Mouse (Mus musculus) frontal cortex, adult 2 months (tissue): ENCODE results near the gene Vmn1r219. TPM values are rescaled to one million over a fixed set of nuclear protein-coding genes. Genes with fewer than 3 reads are reported as not detected.
"Not testable (repeated sequence)": the region's sequence is repeated elsewhere in the genome, so short reads cannot be mapped to it uniquely, and the experiment has no call there.

Source experiments
- DNase-seq, 2 experiments: peaks; one replicate each; pipeline ENCODE4 v3.0.0; 2022; ENCODE audit warnings: low spot score in 1 of 2; ENCODE audit errors: extremely low spot score in 1 of 2
- polyA plus RNA-seq: library from polyadenylated mRNA; depleted of rRNA; stranded (reverse); fragments of >200 nt; gene quantifications from 2 replicates; pipeline ENCODE4 v1.2.3, GENCODE M21; 2012; rRNA removed

Gene Vmn1r219
- not detected in 2 replicates for polyA plus RNA-seq

- DNase-seq, result no peak
Measured at GRCm38 (mm10) chr13:23159012-23159411, at the start of gene Vmn1r219. Vmn1r219 (plus strand) TSS chr13:23159312.

- not testable (repeated sequence) for DNase-seq
Measured at GRCm38 (mm10) chr13:23118126-23118525, 41.0 kb upstream of the Vmn1r219 start, which contains the start of gene Vmn1r217. Vmn1r217 (minus strand) TSS chr13:23118226.

- DNase-seq, result no peak
Measured at GRCm38 (mm10) chr13:23120611-23121010, 38.5 kb upstream of the Vmn1r219 start.

- no peak for DNase-seq
Measured at GRCm38 (mm10) chr13:23133099-23133498, 26.0 kb upstream of the Vmn1r219 start, which contains the start of gene Vmn1r218. Vmn1r218 (plus strand) TSS chr13:23133155.

- no peak for DNase-seq
Measured at GRCm38 (mm10) chr13:23133501-23133900, 25.6 kb upstream of the Vmn1r219 start.

- no peak for DNase-seq
Measured at GRCm38 (mm10) chr13:23138880-23139279, 20.2 kb upstream of the Vmn1r219 start.

GRCm38 (mm10) chr13:23157848-23158247 is 1.3 kb upstream of the Vmn1r219 start:
- no peak for DNase-seq

- DNase-seq, result not testable (repeated sequence)
Measured at GRCm38 (mm10) chr13:23166471-23166870, 7.4 kb downstream of the Vmn1r219 start.

- no peak for DNase-seq
Measured at GRCm38 (mm10) chr13:23187875-23188274, 28.8 kb downstream of the Vmn1r219 start, which contains the start of gene Vmn1r220. Vmn1r220 (minus strand) TSS chr13:23187975.

- DNase-seq, result not testable (repeated sequence)
Measured at GRCm38 (mm10) chr13:23203885-23204284, 44.8 kb downstream of the Vmn1r219 start.

GRCm38 (mm10) chr13:23213827-23214226 is 54.7 kb downstream of the Vmn1r219 start, which contains the start of gene Vmn1r221:
Vmn1r221 (plus strand) TSS chr13:23214127.
- not testable (repeated sequence) for DNase-seq

Other genes with a start within 250 kb of the Vmn1r219 start
- gene Vmn1r213, start 151.7 kb upstream of the Vmn1r219 start, polyA plus RNA-seq, result not detected in 2 replicates
- not detected in 2 replicates for gene Vmn1r214, start 128.9 kb upstream of the Vmn1r219 start, polyA plus RNA-seq
- not detected in 2 replicates for gene Vmn1r215, start 91.3 kb upstream of the Vmn1r219 start, polyA plus RNA-seq
- gene Vmn1r217, start 41.1 kb upstream of the Vmn1r219 start, polyA plus RNA-seq, result not detected in 2 replicates
- gene Vmn1r218, start 26.2 kb upstream of the Vmn1r219 start, polyA plus RNA-seq, result not detected in 2 replicates
- gene Vmn1r220, start 28.7 kb downstream of the Vmn1r219 start, polyA plus RNA-seq, result not detected in 2 replicates
- not detected in 2 replicates for gene Vmn1r221, start 54.8 kb downstream of the Vmn1r219 start, polyA plus RNA-seq
- not detected in 2 replicates for gene Vmn1r222, start 76.6 kb downstream of the Vmn1r219 start, polyA plus RNA-seq
- gene Vmn1r223, start 87.8 kb downstream of the Vmn1r219 start, polyA plus RNA-seq, result not detected in 2 replicates
- 16.4 and 18.5 TPM in 2 replicates for gene Zfp322a, start 209.9 kb downstream of the Vmn1r219 start, polyA plus RNA-seq